Mouse (Mus musculus): ENCODE results near the gene Pdlim4. TPM values are rescaled to one million over a fixed set of nuclear protein-coding genes. Genes with fewer than 3 reads are reported as not detected.

Pdlim4 gene
- 2.0 TPM for polyA plus RNA-seq (2014; fragmentation: Illumina TruSeq; extraction: RNeasy Lipid Tissue Mini Kit (QIAGEN cat#74804))

GRCm38 (mm10) chr11:54068520-54069371, at the start of gene Pdlim4:
Gene Pdlim4 (minus strand): TSS chr11:54069014.

GRCm38 (mm10) chr11:54100045-54100691, 31.4 kb upstream of the Pdlim4 start, which contains the start of gene P4ha2:
Gene P4ha2 (plus strand): TSS chr11:54100095.

GRCm38 (mm10) chr11:54028044-54028951, 40.5 kb downstream of the Pdlim4 start, which contains the start of gene Slc22a4:
Gene Slc22a4 (minus strand): TSS chr11:54028090.

Other genes starting within 250 kb of the Pdlim4 start
- gene Gm12216, start 209.8 kb downstream of the Pdlim4 start, polyA plus RNA-seq (2014; fragmentation: Illumina TruSeq; extraction: RNeasy Lipid Tissue Mini Kit (QIAGEN cat#74804)): not detected
- gene Slc22a5, start 177.4 kb downstream of the Pdlim4 start, polyA plus RNA-seq (2014; fragmentation: Illumina TruSeq; extraction: RNeasy Lipid Tissue Mini Kit (QIAGEN cat#74804)): 26.9 TPM
- gene Slc22a21, start 88.7 kb downstream of the Pdlim4 start, polyA plus RNA-seq (2014; fragmentation: Illumina TruSeq; extraction: RNeasy Lipid Tissue Mini Kit (QIAGEN cat#74804)): 6.9 TPM
- gene Slc22a4, start 40.9 kb downstream of the Pdlim4 start, polyA plus RNA-seq (2014; fragmentation: Illumina TruSeq; extraction: RNeasy Lipid Tissue Mini Kit (QIAGEN cat#74804)): 1.00 TPM
- 2.1 TPM for gene P4ha2, start 31.1 kb upstream of the Pdlim4 start, polyA plus RNA-seq (2014; fragmentation: Illumina TruSeq; extraction: RNeasy Lipid Tissue Mini Kit (QIAGEN cat#74804))
- not detected for gene Csf2, start 180.7 kb upstream of the Pdlim4 start, polyA plus RNA-seq (2014; fragmentation: Illumina TruSeq; extraction: RNeasy Lipid Tissue Mini Kit (QIAGEN cat#74804))
- gene Il3, start 198.3 kb upstream of the Pdlim4 start, polyA plus RNA-seq (2014; fragmentation: Illumina TruSeq; extraction: RNeasy Lipid Tissue Mini Kit (QIAGEN cat#74804)): not detected
- gene Acsl6, start 234.8 kb upstream of the Pdlim4 start, polyA plus RNA-seq (2014; fragmentation: Illumina TruSeq; extraction: RNeasy Lipid Tissue Mini Kit (QIAGEN cat#74804)): 1.0 TPM

All from ovary, adult 10 weeks (tissue).